Mouse (Mus musculus) CD4-positive, CD25-positive, alpha-beta regulatory T cell (primary cell): ENCODE measurements around the gene Arl5c. TPM values are rescaled to one million over a fixed set of nuclear protein-coding genes. Genes with fewer than 3 reads are reported as not detected.

Experiments
- polyA plus RNA-seq: library from polyadenylated mRNA; unstranded; fragments of 100-300 nt; shearing (Covaris generic); gene quantifications from one replicate; pipeline ENCODE4 v1.2.1, GENCODE M21; 2017

Gene Arl5c
- 125 TPM for polyA plus RNA-seq

GRCm38 (mm10) chr11:97995564-97996288, at the start of gene Arl5c:
TSS of gene Arl5c (minus strand) at chr11:97996181.

DNA sequence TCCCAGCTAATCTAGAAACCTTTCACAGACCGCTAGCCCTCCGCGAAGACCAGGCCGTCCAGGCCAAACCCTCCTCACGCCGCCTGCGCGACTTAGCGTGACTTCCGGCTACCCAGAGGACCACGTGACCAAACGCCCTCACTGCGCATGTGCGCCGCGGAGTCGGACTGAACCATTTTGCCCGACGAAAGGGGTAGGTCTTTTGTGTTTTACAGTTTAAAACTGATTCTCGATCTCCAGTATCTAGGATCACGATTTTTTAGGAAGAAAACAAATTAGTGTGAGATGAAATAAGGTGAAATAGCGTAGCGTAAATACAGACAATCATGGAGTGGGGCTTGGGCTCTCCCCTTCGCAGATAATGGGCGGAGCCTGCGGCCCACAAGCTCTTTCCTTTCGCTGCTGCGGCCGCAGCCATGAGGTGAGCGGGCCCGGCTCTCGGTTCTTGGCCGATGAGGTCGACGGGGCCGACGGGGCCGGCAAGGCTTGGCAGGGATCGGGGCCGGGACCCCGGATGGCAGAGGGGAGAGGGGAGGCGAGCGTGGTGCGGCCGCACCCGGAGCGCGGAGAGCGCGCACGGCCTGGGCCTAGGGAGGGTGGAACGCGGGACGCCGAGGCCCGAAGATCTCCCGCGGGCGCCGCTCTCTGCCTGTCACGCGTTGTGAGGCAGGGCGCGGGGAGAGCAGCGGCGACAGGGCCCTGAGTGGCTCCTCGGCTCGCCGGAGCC, 30.8 kb upstream of the Arl5c start, which contains the start of gene Rpl19:
TSS of gene Rpl19 (plus strand) at position 141 of the 727 bp plus-strand sequence.

DNA sequence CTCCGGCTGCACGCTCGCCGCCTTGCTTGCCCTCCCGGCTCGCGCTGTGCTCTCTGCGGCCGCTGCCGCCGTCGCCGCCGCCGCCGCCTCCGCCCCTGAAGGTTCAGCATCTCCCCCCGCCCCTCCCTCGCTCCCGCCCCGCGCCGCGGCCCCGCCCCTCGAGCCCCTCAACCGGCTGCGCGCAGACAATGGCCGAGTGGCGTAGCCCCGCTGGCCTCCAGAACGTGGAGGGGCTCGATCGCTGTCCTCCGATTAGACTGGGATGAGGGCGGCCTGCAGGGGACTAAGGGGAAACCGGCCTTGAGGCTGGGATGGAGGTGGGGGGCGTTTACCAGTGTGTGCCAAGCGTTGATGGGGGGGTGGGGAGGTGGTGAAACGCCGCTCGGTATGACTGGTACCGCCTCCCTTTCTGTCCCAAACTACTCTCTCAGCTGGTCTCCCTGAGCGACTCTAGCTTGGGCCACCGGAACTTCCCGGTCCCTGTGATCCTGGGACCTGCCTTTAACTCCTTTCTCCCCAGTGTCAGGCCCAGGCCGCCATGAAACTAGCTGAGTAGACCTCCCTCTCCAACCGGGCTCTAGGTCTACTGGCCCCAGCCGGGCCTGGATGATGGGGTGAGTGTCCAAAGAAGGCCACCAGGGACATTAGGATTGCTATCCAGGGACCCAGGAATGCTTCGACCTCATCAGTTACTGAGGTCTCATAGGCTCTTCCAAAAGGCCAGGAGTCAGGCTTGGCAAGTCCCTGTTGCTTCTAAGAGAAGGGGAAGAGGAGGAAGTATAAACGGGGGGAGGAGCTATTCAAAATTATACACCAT, 26.8 kb upstream of the Arl5c start, which contains the start of gene Cacnb1:
TSS of gene Cacnb1 (minus strand) at position 480 of the 817 bp plus-strand sequence.

GRCm38 (mm10) chr11:97985727-97986677, 10.0 kb downstream of the Arl5c start, which contains the start of gene Plxdc1:
TSS of gene Plxdc1 (minus strand) at chr11:97986444.

Other genes with a start within 250 kb of the Arl5c start
- gene Cwc25, start 229.6 kb downstream of the Arl5c start, polyA plus RNA-seq, result 27.1 TPM
- gene 1700001P01Rik, start 220.3 kb downstream of the Arl5c start, polyA plus RNA-seq, result not detected
- 408 TPM for gene Rpl23, start 213.7 kb downstream of the Arl5c start, polyA plus RNA-seq
- 201 TPM for gene Lasp1, start 197.2 kb downstream of the Arl5c start, polyA plus RNA-seq
- gene B230217C12Rik, start 155.4 kb downstream of the Arl5c start, polyA plus RNA-seq, result 0.41 TPM
- gene Fbxo47, start 112.0 kb downstream of the Arl5c start, polyA plus RNA-seq, result 0.39 TPM
- 1.9 TPM for gene Plxdc1, start 9.7 kb downstream of the Arl5c start, polyA plus RNA-seq
- gene Cacnb1, start 26.9 kb upstream of the Arl5c start, polyA plus RNA-seq, result 15.7 TPM
- gene Rpl19, start 30.5 kb upstream of the Arl5c start, polyA plus RNA-seq, result 1,449 TPM
- not detected for gene Stac2, start 57.3 kb upstream of the Arl5c start, polyA plus RNA-seq
- gene Fbxl20, start 154.2 kb upstream of the Arl5c start, polyA plus RNA-seq, result 42.0 TPM
- 41.4 TPM for gene Med1, start 197.1 kb upstream of the Arl5c start, polyA plus RNA-seq
- 21.1 TPM for gene Cdk12, start 206.9 kb upstream of the Arl5c start, polyA plus RNA-seq